Mouse (Mus musculus): ENCODE measurements around the gene Rptor. TPM values are rescaled to one million over a fixed set of nuclear protein-coding genes. Genes with fewer than 3 reads are reported as not detected.

Gene Rptor
- total and polyA plus RNA-seq, 2 experiments from 2014 or later = 8.0 to 46.7 TPM

- H3K9me3 ChIP-seq (ENCODE audit: low read length) = no peaks in the 10 kb centered on the region
- no peaks in the 10 kb centered on the region for H3K27me3 ChIP-seq (ENCODE audit: insufficient read depth, low read length)
- H3K4me1 ChIP-seq (ENCODE audit: insufficient read depth) = peaks cover 13% of the 10 kb centered on the region
- H3K9ac ChIP-seq = no peak overlapping the region
- H3K36me3 ChIP-seq (ENCODE audit: insufficient read depth) = no peaks in the 10 kb centered on the region
- no peak for TF ChIP-seq CTCF (IDR thresholded peaks at IDR 0.05; ENCODE audit: low read depth)
- no peak for ATAC-seq
- no peak overlapping the region for H3K4me2 ChIP-seq (ENCODE audit: low read depth)
- no peak overlapping the region for H3K27ac ChIP-seq (ENCODE audit: low read depth, low read length)
- DNase-seq = no peak
- no peak overlapping the region for H3K4me3 ChIP-seq (ENCODE audit: low read depth, low read length)
- 90% methylated on average over 7 of the region's 7 CpGs for WGBS
These were observed 194.1 kb downstream of the Rptor start for GRCm38 (mm10) chr11:119796846-119797245.

- DNase-seq (no peak), ATAC-seq (no peak)
- no peak overlapping the region for H3K9ac ChIP-seq
- no peaks in the 10 kb centered on the region; the same call in 1 of the 2 replicates for H3K36me3 ChIP-seq (ENCODE audit: insufficient read depth)
- H3K4me1 ChIP-seq (ENCODE audit: insufficient read depth) = peaks cover 13% of the 10 kb centered on the region
- no peak overlapping the region for H3K4me2 ChIP-seq (ENCODE audit: low read depth)
- no peaks in the 10 kb centered on the region for H3K9me3 ChIP-seq (ENCODE audit: low read length)
- 87% methylated on average over 2 of the region's 2 CpGs for WGBS
- no peaks in the 10 kb centered on the region for H3K27me3 ChIP-seq (ENCODE audit: insufficient read depth, low read length)
- TF ChIP-seq CTCF (IDR thresholded peaks at IDR 0.05; ENCODE audit: low read depth) = no peak
- H3K4me3 ChIP-seq (ENCODE audit: low read depth, low read length) = no peak overlapping the region
- H3K27ac ChIP-seq (ENCODE audit: low read depth, low read length) = no peak overlapping the region
These were observed 196.8 kb downstream of the Rptor start for GRCm38 (mm10) chr11:119799536-119799935.

- Histone ChIP-seq H3K4me3 (ENCODE audit: low read depth, low read length) (no peak overlapping the region), H3K27ac (ENCODE audit: low read depth, low read length) (no peak overlapping the region), H3K36me3 (ENCODE audit: insufficient read depth) (no peaks in the 10 kb centered on the region; the same call in 1 of the 2 replicates), H3K9me3 (ENCODE audit: low read length) (no peaks in the 10 kb centered on the region), H3K27me3 (ENCODE audit: insufficient read depth, low read length) (no peaks in the 10 kb centered on the region), H3K4me2 (ENCODE audit: low read depth) (no peak overlapping the region), H3K9ac (no peak overlapping the region), H3K4me1 (ENCODE audit: insufficient read depth) (peaks cover 3% of the 10 kb centered on the region; the same call in 1 of the 2 replicates)
- TF ChIP-seq CTCF (IDR thresholded peaks at IDR 0.05; ENCODE audit: low read depth) = no peak
- no peak for ATAC-seq
- WGBS = 86% methylated on average over 1 of the region's 1 CpGs
- DNase-seq = no peak
These were observed 199.2 kb downstream of the Rptor start for GRCm38 (mm10) chr11:119801855-119802254.

- no peak overlapping the region for H3K4me2 ChIP-seq (ENCODE audit: low read depth)
- ATAC-seq (no peak), DNase-seq (no peak)
- no peak overlapping the region for H3K9ac ChIP-seq
- TF ChIP-seq CTCF (IDR thresholded peaks at IDR 0.05; ENCODE audit: low read depth) = no peak
- no peak overlapping the region for H3K27ac ChIP-seq (ENCODE audit: low read depth, low read length)
- WGBS = 57% methylated on average over 7 of the region's 7 CpGs
- no peaks in the 10 kb centered on the region; the same call in 1 of the 2 replicates for H3K36me3 ChIP-seq (ENCODE audit: insufficient read depth)
- H3K4me1 ChIP-seq (ENCODE audit: insufficient read depth) = no peaks in the 10 kb centered on the region
- H3K4me3 ChIP-seq (ENCODE audit: low read depth, low read length) = no peak overlapping the region
- no peaks in the 10 kb centered on the region for H3K27me3 ChIP-seq (ENCODE audit: insufficient read depth, low read length)
- H3K9me3 ChIP-seq (ENCODE audit: low read length) = no peaks in the 10 kb centered on the region
These were observed 200.2 kb downstream of the Rptor start for GRCm38 (mm10) chr11:119802947-119803346.

- Histone ChIP-seq H3K36me3 (ENCODE audit: insufficient read depth) (no peaks in the 10 kb centered on the region; the same call in 1 of the 2 replicates), H3K27ac (ENCODE audit: low read depth, low read length) (no peak overlapping the region), H3K27me3 (ENCODE audit: insufficient read depth, low read length) (no peaks in the 10 kb centered on the region), H3K9ac (no peak overlapping the region), H3K9me3 (ENCODE audit: low read length) (no peaks in the 10 kb centered on the region), H3K4me1 (ENCODE audit: insufficient read depth) (no peaks in the 10 kb centered on the region), H3K4me2 (ENCODE audit: low read depth) (no peak overlapping the region), H3K4me3 (ENCODE audit: low read depth, low read length) (no peak overlapping the region)
- 81% methylated on average over 3 of the region's 3 CpGs for WGBS
- DNase-seq (no peak), ATAC-seq (no peak)
- no peak for TF ChIP-seq CTCF (IDR thresholded peaks at IDR 0.05; ENCODE audit: low read depth)
These were observed 201.7 kb downstream of the Rptor start for GRCm38 (mm10) chr11:119804392-119804791.

GRCm38 (mm10) chr11:119805112-119805750 lies 202.5 kb downstream of the Rptor start:
- 89% methylated on average over 10 of the region's 10 CpGs for WGBS
- H3K4me1 ChIP-seq (ENCODE audit: insufficient read depth) = no peaks in the 10 kb centered on the region
- H3K4me2 ChIP-seq (ENCODE audit: low read depth) = no peak overlapping the region
- H3K27ac ChIP-seq (ENCODE audit: low read depth, low read length) = no peak overlapping the region
- ATAC-seq (no peak), DNase-seq (no peak)
- no peaks in the 10 kb centered on the region for H3K27me3 ChIP-seq (ENCODE audit: insufficient read depth, low read length)
- no peaks in the 10 kb centered on the region; the same call in 1 of the 2 replicates for H3K36me3 ChIP-seq (ENCODE audit: insufficient read depth)
- TF ChIP-seq CTCF (IDR thresholded peaks at IDR 0.05; ENCODE audit: low read depth) = no peak
- no peak overlapping the region for H3K9ac ChIP-seq
- H3K9me3 ChIP-seq (ENCODE audit: low read length) = no peaks in the 10 kb centered on the region
- no peak overlapping the region for H3K4me3 ChIP-seq (ENCODE audit: low read depth, low read length)

- Histone ChIP-seq H3K4me2 (ENCODE audit: low read depth) (no peak overlapping the region), H3K27me3 (ENCODE audit: insufficient read depth, low read length) (no peaks in the 10 kb centered on the region), H3K4me3 (ENCODE audit: low read depth, low read length) (no peak overlapping the region), H3K4me1 (ENCODE audit: insufficient read depth) (no peaks in the 10 kb centered on the region), H3K36me3 (ENCODE audit: insufficient read depth) (no peaks in the 10 kb centered on the region; the same call in 1 of the 2 replicates), H3K9me3 (ENCODE audit: low read length) (no peaks in the 10 kb centered on the region), H3K9ac (no peak overlapping the region), H3K27ac (ENCODE audit: low read depth, low read length) (no peak overlapping the region)
- no peak for ATAC-seq
- no peak for TF ChIP-seq CTCF (IDR thresholded peaks at IDR 0.05; ENCODE audit: low read depth)
- DNase-seq = no peak
- WGBS = 96% methylated on average over 8 of the region's 8 CpGs
These were observed 203.8 kb downstream of the Rptor start for GRCm38 (mm10) chr11:119806539-119806938.
